Mouse (Mus musculus): ENCODE results near the gene Hhatl.
A peak's percentile ranks its signal among the peaks of the same experiment; 100 is the strongest.

Gene Hhatl

DNA sequence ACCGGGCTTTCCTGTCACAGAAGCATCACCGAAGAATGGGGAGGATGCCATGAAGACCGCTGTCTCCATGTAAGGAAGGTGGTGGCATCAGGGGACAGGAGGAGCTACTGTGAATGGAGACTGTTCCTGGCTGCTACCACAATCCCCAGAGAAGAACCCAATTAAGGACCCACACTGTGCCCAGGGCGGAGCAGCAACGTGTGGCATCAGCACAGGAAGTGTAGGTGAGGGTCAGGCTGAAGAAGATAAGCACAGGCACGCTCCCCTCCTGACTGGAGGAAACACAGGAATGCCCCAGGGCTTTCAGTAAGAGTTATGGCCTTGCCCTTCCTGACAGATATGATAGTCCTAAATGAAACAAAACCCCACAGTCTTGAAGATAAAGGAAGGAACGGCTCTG is 10.4 kb upstream of the Hhatl start:
- no peak for DNase-seq

DNA sequence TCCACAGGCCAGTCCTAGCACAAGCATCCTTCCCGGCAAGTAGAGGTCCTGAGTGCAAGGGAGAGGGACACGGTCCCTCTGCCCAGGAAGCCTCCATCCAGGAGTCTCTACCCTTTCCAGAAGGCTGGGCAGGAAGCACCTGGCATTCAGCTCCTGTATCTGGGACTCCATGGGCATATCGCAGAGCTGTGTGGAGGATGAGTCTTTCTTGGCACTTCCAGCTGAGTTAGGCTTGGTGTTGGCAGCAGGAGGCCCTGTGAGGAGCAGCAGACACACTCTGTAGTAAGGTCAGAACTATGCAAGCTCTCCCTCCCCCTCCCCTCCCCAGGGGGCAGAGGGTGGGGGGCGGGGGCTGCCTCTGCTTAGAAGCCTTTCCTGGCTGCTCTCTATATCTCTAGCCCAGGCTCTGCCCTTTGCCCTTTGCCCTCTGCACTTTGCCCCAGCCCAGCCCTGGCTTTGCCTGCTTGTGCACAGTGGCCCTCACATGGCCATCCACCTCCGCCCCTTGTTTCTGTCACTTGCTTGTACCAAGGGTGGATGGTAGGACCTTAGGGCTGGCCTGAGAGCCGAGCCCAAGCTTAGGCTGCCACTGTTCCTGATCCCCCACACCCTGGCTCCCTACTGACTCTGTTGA is 6.7 kb upstream of the Hhatl start:
- no peak for DNase-seq

DNA sequence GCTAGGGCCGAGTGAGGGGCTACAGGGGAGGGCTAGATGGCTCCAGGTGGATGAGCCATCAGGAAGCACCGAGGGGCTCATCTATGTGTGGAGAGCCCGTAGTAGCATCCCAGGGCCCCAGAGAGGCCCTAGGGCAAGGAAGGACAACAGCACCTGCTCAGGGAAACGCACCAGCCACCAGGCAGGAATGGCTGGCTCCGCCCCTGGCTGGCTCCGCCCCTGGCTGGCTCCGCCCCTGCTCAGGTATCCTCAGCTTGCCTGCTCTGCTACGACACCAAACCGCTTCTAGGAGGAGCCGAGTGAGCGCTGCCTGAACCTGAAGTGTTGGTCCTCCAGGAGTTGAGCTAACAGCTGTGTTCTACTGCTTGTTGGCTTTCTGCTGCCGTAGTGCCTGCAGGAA is 5.4 kb upstream of the Hhatl start:
- no peak for DNase-seq

DNA sequence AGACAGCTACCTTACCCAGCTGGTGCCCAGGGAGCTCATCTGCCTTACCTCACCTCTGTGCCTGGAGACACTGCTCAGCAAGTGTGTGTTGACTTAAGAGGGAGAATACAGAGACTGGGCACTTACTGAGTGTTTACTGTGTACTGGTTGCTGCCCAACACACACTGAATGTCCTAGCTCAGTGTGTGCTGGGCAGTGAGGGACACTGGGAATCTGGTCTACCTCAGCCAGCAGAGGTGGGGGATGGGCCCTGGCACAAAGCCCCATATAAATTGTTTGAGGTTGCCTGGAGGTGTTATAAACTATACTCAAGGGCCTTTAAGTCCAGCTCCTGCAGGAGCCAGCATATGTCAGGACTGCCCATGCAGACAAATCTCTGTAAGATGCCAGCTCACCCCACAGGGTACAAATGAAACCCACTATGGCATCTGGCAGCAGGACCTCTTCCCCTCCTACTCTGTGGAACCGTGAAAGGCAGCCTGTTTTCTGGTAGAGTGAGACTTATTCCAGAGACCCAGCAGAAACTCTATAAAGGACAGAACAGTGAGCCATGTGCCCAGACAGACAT is 2.7 kb upstream of the Hhatl start:
- peak in 1 of 2 experiments; percentile 23 for DNase-seq

DNA sequence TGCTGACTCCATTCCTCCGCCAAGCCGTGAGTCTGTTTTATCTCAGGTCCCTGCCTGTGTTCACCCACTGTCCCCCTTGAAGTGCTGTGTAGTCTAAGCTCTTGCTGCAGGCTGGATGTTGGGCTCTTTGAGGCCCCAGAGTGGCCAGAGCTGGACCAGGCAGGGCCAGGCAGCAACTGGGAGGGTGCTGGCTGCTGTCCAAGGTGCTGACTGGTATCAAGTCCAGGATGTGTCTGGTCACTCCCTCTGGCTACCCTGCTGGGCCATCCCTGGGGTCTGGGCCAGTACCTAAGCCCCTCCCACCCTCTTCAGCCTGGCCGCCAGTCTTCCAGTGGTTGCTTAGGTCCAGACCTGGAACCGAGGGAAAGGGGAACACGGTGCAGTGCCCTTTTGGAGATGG is 1.1 kb downstream of the Hhatl start:
- DNase-seq = peak; percentile 52 to 63

DNA sequence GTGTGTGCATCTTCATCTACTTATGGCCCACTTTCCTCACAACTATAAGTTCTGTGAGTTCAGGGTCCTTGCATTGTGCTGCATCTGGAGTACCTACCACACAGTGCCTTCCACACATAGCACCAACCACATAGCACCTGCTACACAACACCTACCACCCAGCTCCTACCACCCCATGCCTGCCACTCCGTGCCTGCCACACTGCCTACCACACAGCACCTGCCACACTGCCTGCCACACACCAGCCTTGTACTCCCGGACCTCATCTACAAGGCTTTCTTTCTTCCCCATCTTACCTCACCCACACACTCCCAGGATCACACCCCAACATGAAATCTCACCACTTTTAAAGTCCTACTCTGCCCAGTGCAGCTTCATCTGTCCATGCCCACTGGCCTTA is 5.9 kb downstream of the Hhatl start:
- DNase-seq = no peak

DNA sequence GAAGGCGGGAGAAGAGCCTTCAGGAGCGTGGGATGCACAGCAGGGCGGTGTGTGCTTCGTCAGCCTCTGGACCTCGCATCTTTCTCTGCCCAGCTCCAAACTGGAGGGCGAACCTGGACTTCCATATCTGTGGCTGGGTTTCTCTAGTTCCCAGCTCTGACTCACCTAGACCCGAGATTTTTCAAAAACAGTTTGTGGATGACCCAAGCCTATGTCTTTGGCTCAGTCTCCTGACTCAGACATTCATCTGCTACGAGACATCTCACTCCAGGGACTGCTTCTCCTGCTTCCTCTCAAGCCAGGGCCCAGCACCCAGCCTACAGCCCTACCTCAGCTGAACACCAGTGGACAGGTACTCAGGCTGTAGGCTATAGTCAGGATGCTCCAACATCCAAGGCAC is 7.0 kb downstream of the Hhatl start:
- DNase-seq = no peak

DNA sequence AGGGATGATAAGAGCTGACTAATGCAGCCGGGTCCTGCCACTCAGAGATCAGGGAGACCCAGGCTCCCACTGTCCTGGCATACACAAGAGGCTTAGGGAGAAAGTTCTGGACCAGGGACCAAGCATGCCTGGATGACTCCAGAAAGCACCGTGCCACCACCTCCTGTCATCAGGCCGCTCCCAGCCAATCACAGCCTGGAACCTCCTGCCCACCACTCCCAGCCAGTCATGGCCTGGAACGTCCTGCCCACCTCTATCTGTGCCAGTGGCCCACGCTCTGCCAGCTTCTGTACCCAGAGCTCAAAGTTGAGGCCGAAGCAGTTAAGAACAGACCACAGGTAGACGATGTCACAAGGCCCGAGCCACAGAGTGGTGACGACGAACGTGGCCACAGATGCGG is 7.5 kb downstream of the Hhatl start:
- DNase-seq = no peak

DNA sequence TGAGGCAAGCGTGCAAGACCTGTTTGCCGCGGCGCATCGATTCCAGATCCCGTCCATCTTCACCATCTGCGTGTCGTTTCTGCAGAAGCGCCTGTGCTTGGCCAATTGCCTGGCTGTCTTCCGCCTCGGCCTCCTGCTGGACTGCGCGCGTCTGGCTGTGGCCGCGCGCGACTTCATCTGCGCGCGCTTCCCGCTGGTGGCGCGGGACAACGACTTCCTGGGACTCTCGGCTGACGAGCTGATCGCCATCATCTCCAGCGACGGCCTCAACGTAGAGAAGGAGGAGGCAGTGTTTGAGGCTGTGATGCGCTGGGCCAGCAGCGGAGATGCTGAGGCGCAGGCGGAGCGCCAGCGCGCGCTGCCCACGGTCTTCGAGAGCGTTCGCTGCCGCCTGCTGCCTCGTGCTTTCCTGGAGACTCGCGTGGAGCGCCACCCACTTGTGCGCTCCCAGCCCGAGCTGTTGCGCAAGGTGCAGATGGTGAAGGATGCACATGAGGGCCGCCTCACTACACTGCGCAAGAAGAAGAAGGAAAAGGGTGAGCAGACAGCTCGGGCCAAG is 14.2 kb downstream of the Hhatl start:
- DNase-seq = peak in 1 of 2 experiments; percentile 24

DNA sequence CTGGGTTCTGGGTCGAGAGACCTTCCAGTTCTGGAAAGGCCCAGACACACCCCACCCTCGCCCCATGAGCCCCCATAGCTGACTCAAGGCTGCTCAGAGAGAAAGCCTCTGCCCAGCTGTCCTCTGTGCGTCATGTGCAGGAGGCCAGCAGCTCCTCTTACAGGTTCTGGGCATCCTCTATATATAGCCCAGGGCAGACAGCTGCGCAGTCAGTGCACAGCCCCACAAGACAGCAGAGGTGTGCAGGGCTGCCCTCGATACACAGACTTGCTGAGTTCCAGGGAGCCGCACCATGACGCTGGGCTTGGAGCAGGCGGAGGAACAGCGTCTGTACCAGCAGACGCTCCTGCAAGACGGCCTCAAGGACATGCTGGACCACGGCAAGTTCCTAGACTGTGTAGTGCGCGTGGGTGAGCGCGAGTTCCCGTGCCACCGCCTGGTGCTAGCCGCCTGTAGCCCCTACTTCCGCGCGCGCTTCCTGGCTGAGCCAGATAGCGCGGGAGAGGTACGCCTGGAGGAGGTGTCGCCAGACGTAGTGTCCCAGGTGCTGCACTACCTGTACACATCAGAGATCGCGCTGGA is 14.7 kb downstream of the Hhatl start, which contains the start of gene Klhl40:
Klhl40 (plus strand) TSS at position 124 of the 582 bp plus-strand sequence.
- no peak for DNase-seq

DNA sequence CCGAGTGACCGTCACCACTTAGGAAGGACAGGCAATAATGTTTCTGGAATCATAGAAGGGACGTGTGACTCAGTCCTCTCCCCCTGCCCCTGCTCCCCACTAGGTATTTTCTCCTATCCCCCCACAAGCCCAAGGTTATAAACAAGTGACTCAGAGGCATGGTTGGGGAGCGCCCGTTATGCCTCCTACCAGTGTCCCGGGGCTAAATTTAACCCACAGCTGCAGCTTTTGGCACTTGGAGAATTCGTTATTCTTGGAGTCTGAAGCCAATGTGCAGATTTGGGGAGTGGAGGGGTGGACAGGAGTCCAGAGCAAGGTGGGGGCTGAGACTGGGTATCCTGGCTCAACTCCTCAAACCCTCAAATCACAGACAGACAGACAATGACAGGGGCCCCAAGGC is 15.8 kb downstream of the Hhatl start:
- no peak for DNase-seq

DNA sequence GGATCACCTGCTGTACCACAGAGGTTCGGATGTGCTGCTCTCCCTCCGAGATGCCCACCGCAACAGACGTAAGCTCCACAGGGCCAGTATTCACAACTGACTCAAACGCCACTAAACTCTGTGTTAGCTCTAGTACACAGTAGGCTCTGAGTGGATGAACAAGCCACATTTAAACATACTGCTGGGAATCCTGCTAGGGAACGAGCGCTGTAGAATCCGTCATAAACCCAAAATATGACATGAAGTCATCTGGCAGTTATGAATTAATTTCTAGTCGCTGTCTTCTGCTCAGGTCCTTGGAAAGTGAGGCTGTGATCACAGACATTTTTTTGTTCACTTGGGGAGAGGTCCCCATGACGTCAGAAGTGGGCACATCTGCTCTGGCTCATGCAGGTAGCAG is 16.4 kb downstream of the Hhatl start:
- DNase-seq = no peak

DNA sequence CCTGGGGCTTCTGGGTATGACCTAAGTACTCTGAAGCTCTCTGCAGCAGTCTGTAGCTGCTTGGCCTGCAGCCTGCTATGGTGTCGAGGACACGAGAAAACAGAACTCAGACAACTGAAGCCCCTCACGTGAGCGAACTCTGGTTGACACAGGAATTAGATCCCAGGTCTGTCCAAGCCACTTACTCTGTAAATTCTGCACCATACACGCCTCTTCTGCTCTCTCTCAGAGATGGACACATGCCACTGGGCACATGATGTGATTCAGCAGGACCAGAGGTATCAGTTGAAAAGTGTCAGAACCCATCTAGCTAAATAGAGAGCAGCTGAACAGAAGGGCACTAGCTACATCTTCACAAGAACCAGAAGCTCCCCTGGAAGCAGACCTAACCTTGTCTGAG is 19.9 kb downstream of the Hhatl start:
- DNase-seq = no peak

DNA sequence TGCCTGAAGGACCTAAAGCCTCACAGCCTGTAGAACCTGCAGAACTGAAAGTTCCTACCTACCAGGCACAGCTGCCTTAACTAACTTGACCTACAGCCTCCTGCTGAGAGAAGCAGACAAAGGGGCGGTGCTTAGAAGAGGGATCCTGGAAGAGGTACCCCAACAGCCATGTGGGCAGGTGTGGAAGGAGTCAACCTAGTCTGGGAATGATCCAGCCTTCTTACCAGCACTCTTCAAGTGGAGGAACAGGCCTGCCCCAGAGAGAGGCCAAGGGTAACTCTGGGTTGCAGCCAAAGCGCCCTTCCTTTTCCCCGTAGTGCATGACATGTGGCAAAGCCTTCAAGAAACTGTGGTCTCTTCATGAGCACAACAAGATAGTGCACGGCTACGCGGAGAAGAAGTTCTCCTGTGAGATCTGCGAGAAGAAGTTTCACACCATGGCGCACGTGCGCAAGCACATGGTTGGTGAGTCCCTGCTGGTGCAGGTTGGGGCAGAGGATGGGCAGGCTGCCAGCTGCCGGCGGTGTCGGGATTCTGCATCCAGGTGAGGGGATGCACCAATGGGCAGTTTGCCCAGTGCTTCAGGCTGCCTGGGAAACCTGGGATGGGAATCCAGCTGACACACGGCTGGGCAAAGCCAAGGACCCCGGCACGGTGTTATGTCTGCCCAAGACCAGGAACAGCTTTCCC is 27.0 kb downstream of the Hhatl start:
- peak in 1 of 2 experiments; percentile 42 for DNase-seq

DNA sequence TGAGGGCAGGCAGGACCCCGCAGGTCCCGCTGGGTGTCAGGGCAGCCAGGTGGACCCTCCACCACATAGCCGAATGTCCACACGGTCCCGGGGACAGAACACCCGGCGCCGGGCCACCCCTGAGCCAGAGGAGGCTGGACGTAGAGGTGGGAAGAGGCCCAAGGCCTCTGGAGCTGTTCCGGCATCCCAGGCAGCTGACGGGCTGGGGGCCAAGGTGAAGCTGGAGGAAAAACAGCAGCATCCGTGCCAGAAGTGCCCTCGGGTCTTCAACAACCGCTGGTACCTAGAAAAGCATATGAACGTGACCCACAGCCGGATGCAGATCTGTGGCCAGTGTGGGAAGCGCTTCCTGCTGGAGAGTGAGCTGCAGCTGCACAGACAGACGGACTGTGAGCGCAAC is 28.6 kb downstream of the Hhatl start:
- DNase-seq = no peak

DNA sequence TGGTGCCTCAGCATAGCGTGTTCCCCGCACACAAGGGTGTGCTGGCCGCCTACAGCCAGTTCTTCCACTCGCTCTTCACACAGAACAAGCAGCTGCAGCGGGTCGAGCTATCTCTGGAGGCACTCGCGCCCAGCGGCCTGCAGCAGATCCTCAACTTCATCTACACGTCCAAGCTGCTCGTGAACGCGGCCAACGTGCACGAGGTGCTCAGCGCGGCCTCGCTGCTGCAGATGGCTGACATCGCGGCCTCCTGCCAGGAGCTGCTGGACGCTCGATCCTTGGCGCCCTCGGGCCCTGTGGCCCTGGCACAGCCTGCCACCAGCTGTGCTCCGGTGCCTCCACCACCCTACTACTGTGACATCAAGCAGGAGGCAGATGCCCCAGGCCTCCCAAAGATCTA is 29.5 kb downstream of the Hhatl start:
- DNase-seq = peak in 1 of 2 experiments; percentile 25

DNA sequence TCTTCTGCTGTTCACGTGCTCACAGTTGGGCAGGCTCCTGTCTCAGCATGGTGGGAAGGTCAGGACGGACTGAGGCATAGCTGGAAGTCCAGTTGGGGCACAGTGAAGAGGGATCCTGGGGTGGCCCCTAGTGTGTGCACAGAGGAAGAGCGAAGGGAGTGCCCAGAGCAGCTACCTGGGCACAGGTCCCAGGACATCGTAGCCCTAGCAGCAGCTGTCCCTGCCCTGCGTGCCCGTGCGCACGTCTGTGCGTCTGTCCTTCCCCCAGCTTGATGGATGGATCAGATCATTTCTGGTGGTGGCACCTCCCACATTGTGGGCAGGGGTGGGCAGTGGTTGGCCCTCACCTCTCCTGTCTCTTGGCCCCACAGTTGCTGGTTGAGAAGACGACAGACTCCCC is 30.1 kb downstream of the Hhatl start:
- DNase-seq = no peak

DNA sequence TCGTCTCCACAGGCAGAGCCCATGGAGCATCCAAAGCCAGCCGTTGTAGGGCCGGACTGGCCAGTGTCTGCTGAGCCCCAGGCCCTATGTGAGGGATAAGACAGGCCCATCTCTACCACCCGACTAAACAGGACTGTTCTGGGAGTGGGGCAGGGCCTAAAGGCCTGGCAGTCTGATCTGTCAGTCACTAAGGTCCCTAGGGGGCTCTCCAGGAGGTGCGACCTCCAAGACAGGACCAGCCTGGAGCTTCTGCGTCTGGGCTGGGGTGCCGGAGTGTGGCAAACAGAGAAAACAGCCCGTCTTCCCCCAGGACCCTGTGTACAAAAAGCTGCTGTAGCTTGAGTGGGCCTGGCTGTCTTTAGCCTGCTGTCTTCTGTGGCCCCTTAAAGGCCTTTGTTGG is 30.5 kb downstream of the Hhatl start:
- DNase-seq = no peak

DNA sequence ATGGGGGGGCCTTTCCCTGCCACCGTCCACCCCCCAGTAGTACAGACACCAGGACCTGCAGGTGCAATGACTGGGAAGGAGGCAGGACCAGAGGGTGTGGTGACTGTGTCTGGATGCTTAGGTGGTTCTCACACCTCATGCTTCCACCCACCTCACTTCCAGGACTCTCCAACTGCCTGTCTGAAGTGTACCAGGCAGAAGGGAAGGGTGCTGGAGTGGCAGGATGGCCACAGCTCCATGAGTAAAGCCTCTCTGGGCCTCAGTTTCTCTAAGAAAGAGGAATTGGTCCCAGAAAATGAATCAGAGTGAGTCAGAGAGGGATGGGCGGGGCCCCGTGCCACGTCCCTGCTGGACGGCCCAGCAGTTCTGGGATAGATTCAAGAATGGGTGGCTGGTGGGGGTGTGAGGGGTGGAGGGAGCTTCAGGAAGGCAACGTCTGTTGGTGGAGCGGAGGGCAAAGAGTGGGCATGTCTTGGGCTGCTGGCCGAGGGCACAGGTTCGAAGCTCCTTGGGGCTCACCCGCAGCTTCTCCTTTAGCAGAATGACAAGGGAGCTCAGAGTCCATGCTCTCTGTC is 31.1 kb downstream of the Hhatl start:
- DNase-seq = no peak

DNA sequence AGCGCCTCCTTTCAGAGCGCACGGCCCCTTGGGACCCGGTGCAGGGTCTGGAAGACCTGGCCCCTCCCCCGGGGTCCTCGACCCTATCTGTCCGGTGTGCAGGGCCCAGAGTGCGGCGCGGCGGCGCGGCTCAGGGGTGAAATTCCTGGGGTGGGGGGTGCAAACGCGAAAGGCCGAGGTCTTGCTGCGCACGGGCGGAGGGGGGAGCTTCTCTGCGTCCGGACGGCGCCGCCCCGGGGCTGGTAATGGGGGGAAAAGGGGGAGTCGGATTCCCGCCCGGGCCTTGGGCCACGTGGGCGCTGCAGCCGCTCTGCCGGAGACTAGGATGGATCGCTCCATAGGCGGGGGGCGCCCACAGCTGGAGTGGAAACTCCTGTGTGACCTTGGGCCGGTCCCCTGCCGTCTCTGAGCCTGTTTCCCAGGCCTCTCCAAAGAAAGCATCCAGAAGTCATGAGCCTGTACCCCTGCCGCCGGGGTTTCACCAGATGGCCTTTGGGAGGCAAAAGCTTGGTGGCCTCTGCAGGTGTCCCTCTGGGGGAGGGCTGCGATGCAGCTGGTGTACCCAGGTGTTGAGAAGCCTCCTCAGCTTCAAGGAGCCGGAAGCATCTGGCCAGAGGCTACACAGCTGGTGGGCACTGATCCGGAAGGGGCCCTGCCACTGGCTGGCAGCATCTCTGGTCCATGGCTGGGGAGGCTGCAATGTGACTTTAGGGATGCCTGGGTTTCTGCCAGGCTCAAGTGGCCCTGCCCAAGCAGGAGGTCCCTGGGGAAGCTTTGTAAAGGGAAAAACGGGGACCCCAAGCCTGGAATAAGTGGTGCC is 31.8 kb downstream of the Hhatl start:
- DNase-seq = peak; percentile 47 to 53

DNA sequence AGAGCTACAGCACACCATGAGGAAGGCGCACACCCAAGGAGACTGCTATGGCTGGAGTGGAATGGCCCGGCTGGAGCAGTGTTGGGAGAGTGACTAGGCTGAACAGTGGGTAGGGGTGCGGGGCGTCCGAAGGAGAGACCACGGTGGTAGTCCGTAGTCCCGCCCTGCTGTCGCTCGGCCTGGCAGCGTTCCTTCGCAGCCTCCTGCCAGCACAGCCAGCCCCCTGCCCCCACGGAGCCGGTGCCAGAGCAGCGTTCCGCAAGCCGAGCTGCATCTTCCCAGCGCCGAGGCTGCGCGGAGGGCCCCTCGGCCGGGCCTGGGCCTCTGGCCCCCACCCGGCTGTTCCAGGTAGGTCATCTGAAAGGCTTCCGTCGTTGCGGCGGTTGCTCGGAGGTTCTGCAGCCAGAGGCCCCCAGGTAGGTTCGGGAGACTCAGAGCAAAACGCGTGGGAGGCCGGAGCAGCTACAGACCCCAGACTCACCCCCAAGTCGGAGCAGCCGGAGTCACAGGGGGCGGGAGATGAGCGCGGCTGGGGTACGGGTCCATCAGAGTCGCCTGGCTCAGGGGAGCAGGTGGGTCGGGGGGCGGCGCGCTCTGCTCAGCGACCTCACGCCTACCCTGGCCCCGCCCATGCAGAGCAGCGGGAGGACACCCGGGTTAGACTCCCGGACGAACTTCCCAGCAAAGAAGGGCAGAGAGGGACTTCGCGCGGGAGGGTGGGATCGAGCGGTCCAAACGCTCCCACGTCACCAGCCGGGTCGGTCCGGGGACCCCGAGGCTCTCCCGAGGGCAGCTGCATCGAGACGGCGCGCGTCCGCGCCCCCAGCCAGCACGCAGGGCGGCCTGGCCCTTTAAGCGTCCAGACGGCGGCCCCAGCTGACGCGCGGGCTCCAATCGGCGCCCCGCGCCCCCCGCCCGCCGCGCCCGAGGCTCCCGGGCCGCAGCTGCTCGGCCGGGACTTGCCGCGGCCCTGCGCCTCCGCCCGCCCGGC is 32.9 kb downstream of the Hhatl start, which contains the start of gene Zfp651:
Zfp651 (plus strand) TSS at position 240 of the 991 bp plus-strand sequence.
- DNase-seq = peak; percentile 63 to 77
